Mouse (Mus musculus) ES-E14 (cell line): ENCODE measurements at regions not wholly inside any gene's neighbourhood (a gene's known extent, or its start where the extent isn't known, plus 50 kb on each side); places are given as distances from the start of the nearest gene placed in this dataset.

Experiments
- CHD2 ChIP-seq: IDR thresholded peaks from 2 replicates; pipeline ENCODE4 v1.6.1; 2014; ENCODE audit warnings: mild to moderate bottlenecking, low read depth, low read length, inconsistent platforms
- HCFC1 ChIP-seq: IDR thresholded peaks from 2 replicates; pipeline ENCODE4 v1.6.1; 2012; ENCODE audit warnings: low read length, inconsistent platforms, borderline replicate concordance; ENCODE audit not compliant: insufficient read depth
- MAFK ChIP-seq: IDR thresholded peaks from 2 replicates; pipeline ENCODE4 v1.6.1; 2014; ENCODE audit warnings: mild to moderate bottlenecking, low read depth, low read length, inconsistent platforms; ENCODE audit not compliant: insufficient read depth
- ZC3H11A ChIP-seq: IDR thresholded peaks from 2 replicates; pipeline ENCODE4 v1.6.1; 2012; ENCODE audit warnings: low read depth, mild to moderate bottlenecking, inconsistent platforms, low read length, borderline replicate concordance
- ZNF384 ChIP-seq: IDR thresholded peaks from 2 replicates; pipeline ENCODE4 v1.6.1; 2012; ENCODE audit warnings: low read depth, low read length, inconsistent platforms

DNA sequence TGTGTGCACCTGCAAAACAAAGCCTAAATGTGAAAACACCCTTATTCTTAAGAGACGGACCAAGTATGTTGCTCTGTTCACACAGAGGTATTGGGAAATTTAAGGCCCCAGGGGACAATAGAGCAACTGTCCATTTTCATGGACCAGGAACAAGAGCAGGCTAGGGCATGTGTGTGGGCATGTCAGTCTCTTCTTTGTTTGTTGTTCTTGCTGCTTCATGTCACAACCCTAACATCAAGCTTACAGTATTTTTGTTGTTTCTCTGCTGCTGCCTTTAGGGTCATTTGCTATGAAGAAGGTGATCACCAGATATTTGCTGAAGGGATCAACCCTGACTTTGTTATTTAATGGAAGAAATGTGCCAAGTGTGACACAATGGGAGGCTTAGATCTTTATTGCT is 96.4 kb upstream of the Slc22a23 start:
- TF ChIP-seq HCFC1 (no peak), MAFK (no peak), ZNF384 (no peak), CHD2 (no peak), ZC3H11A (no peak)
